Mouse (Mus musculus) erythroblast, embryonic 14.5 days (primary cell): ENCODE data around the gene Tmem135. TPM values are rescaled to one million over a fixed set of nuclear protein-coding genes. Genes with fewer than 3 reads are reported as not detected.

Experiments
- H3K27me3 ChIP-seq: 2 replicates; pipeline ENCODE4 v1.6.1; 2012; ENCODE audit warnings: inconsistent platforms; ENCODE audit not compliant: control insufficient read depth
- H3K36me3 ChIP-seq: 2 replicates; pipeline ENCODE4 v1.6.1; 2012; ENCODE audit warnings: mild to moderate bottlenecking, inconsistent platforms; ENCODE audit not compliant: control insufficient read depth
- H3K4me1 ChIP-seq: 2 replicates; pipeline ENCODE4 v1.6.1; 2012; ENCODE audit warnings: inconsistent platforms; ENCODE audit not compliant: control insufficient read depth
- H3K4me3 ChIP-seq: replicated peaks from 2 replicates; pipeline ENCODE3; 2012; ENCODE audit warnings: moderate library complexity, mild to moderate bottlenecking, inconsistent platforms
- H3K9me3 ChIP-seq: 2 replicates; pipeline ENCODE4 v1.6.1; 2012; ENCODE audit warnings: low read length, inconsistent platforms, mixed read lengths; ENCODE audit not compliant: control insufficient read depth
- GATA1 ChIP-seq: IDR thresholded peaks from 2 replicates; pipeline ENCODE4 v1.6.1; 2012; ENCODE audit warnings: low read length, inconsistent platforms, mixed read lengths
- TAL1 ChIP-seq: IDR thresholded peaks from 3 replicates; pipeline ENCODE4 v1.6.1; 2012; ENCODE audit warnings: low read length, inconsistent platforms, mixed read lengths
- polyA plus RNA-seq: library from polyadenylated mRNA; stranded (reverse); fragments of >175 nt; gene quantifications from 2 replicates; pipeline ENCODE4 v1.2.3, GENCODE M21; 2012

Gene Tmem135
- polyA plus RNA-seq, 1 experiment = 0.68 TPM

DNA sequence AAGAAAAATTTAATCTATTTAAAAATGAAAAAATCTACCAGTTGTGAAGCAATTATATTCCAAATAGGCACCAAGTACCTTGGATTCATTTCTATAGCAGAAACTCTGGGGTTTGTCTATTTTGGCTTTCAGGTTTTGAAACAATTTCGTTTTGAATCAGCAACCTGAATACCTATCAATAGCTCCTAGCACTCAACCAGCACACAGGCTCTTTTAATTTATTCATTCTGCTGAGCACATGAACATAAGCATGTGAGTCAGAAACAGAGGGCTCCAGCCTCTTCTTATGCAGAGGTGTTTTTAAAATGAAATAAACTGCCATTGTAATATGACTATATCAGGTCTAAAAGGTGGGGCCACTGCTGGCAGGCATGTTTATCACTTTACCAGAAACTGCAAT lies 231.0 kb downstream of the Tmem135 start:
- H3K36me3 ChIP-seq = no peaks in the 10 kb centered on the region
- no peaks in the 10 kb centered on the region for H3K9me3 ChIP-seq
- H3K27me3 ChIP-seq = no peaks in the 10 kb centered on the region
- H3K4me3 ChIP-seq = no peak overlapping the region
- TF ChIP-seq GATA1 = no peak
- TF ChIP-seq TAL1 = no peak
- no peaks in the 10 kb centered on the region for H3K4me1 ChIP-seq

DNA sequence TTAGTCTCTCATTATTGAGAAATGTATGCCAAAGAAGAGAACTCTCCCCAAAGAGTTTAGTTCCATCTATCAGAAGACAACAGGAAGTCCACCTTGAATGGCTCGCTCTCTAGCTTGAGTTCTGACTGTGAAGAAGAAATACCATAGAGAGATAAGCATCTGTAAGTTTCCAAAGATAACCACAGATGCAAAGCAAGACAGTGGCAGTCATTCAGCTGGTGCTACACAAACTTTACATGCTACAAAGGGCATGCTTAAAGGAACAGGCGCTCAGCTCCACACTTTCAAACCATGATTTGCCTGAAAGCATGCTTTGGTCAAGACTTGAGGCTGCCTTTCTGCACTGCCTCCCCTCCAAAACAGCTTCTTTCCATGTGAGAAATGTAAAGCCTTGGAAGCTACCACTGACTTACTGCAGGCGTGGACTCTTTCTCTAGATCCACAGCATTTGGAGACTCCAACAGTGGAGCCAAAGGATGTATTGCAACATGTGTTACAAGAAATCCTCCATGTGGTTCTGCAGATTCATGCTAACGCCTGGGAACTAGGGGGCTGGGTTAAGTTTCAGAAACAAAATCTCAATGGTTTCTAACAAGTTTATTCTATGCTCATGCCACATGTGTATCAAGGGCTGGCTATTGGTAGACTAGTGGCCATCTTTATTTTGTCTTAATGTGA lies 232.1 kb downstream of the Tmem135 start:
- no peaks in the 10 kb centered on the region for H3K36me3 ChIP-seq
- no peak overlapping the region for H3K4me3 ChIP-seq
- no peaks in the 10 kb centered on the region for H3K9me3 ChIP-seq
- TF ChIP-seq GATA1 (no peak), TAL1 (no peak)
- H3K27me3 ChIP-seq = no peaks in the 10 kb centered on the region
- no peaks in the 10 kb centered on the region for H3K4me1 ChIP-seq

DNA sequence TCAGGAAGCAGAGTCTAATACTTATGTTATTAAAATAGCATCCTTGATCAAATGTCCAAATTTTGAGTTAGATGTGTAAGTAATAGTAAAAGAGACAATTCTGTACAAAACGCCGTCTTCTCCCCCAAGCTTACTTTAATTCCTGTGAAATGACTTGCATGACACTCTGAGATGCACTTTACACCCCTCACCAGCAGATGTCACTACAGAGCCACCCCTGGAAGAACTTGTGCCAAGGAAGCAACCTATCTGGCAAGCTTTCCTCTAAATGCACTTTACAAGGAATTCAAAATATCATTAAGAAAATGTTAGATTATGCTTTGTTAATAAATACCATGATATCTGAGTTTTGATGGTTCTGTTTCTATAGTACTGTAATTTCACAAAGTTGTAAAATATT lies 235.4 kb downstream of the Tmem135 start:
- H3K9me3 ChIP-seq = no peaks in the 10 kb centered on the region
- H3K27me3 ChIP-seq = no peaks in the 10 kb centered on the region
- TF ChIP-seq TAL1 (no peak), GATA1 (no peak)
- no peak overlapping the region for H3K4me3 ChIP-seq
- H3K36me3 ChIP-seq = no peaks in the 10 kb centered on the region
- H3K4me1 ChIP-seq = peaks cover 4% of the 10 kb centered on the region

GRCm38 (mm10) chr7:89165528-89165927 lies 238.5 kb downstream of the Tmem135 start:
- TF ChIP-seq TAL1 = no peak
- no peak for TF ChIP-seq GATA1
- no peaks in the 10 kb centered on the region for H3K27me3 ChIP-seq
- no peaks in the 10 kb centered on the region for H3K36me3 ChIP-seq
- H3K9me3 ChIP-seq = no peaks in the 10 kb centered on the region
- H3K4me1 ChIP-seq = peaks cover 4% of the 10 kb centered on the region
- H3K4me3 ChIP-seq = no peak overlapping the region

- no peaks in the 10 kb centered on the region for H3K9me3 ChIP-seq
- H3K4me3 ChIP-seq = no peak overlapping the region
- H3K36me3 ChIP-seq = peaks cover 6% of the 10 kb centered on the region; the same call in 1 of the 2 replicates
- H3K4me1 ChIP-seq = peaks cover 4% of the 10 kb centered on the region
- H3K27me3 ChIP-seq = no peaks in the 10 kb centered on the region
- TF ChIP-seq TAL1 = no peak
- no peak for TF ChIP-seq GATA1
These were observed 242.2 kb downstream of the Tmem135 start for GRCm38 (mm10) chr7:89161610-89162378.

DNA sequence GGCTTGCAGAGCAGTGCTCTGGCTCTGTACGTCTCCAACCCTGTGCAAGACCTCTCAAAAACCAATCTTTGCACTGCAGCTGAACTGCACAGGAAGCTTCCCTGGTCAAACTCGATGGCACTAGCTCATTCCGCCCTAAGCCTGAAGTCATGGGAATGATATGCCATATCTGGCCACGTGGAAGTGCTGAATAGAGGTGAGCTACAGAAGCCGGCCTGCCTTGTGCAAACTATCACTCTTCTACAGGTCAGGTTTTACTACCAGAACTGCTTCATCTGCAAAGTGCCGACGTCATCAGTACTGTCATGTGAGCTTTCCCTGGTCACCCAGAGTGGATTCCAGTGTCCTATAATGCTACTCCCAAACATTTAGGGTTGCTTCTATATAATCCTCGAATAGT lies 246.7 kb downstream of the Tmem135 start:
- no peak for TF ChIP-seq GATA1
- no peak for TF ChIP-seq TAL1
- Histone ChIP-seq H3K4me3 (no peak overlapping the region), H3K36me3 (peaks cover 6% of the 10 kb centered on the region; the same call in 1 of the 2 replicates), H3K4me1 (no peaks in the 10 kb centered on the region), H3K27me3 (no peaks in the 10 kb centered on the region), H3K9me3 (no peaks in the 10 kb centered on the region)

GRCm38 (mm10) chr7:89156629-89157028 lies 247.4 kb downstream of the Tmem135 start:
- Histone ChIP-seq H3K9me3 (no peaks in the 10 kb centered on the region), H3K4me3 (no peak overlapping the region), H3K27me3 (no peaks in the 10 kb centered on the region), H3K36me3 (peaks cover 6% of the 10 kb centered on the region; the same call in 1 of the 2 replicates), H3K4me1 (no peaks in the 10 kb centered on the region)
- TF ChIP-seq GATA1 (no peak), TAL1 (no peak)

DNA sequence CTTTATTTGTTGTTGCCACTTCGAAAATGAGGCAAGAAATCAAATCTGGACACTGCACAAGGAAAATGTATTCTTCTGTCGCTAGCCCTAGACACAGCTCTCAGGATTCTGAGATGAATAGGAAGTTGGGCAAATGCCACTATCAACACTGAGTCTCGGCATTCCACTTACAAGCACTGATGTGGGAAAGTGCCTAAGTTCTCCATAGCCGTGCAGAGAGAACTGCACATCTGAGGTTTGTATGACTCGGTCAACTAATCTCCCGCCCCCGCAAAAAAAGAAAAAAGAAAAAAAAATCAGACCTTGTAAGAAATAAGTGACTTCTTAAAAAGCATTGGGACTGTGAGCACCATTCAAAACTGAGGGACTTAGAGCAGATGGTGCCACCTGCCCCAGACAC lies 248.3 kb downstream of the Tmem135 start:
- TF ChIP-seq TAL1 (no peak), GATA1 (no peak)
- no peaks in the 10 kb centered on the region for H3K27me3 ChIP-seq
- H3K36me3 ChIP-seq = peaks cover 8% of the 10 kb centered on the region; the same call in 1 of the 2 replicates
- no peaks in the 10 kb centered on the region for H3K9me3 ChIP-seq
- no peak overlapping the region for H3K4me3 ChIP-seq
- no peaks in the 10 kb centered on the region for H3K4me1 ChIP-seq

GRCm38 (mm10) chr7:89155223-89155622 lies 248.8 kb downstream of the Tmem135 start:
- no peaks in the 10 kb centered on the region for H3K27me3 ChIP-seq
- peaks cover 8% of the 10 kb centered on the region; the same call in 1 of the 2 replicates for H3K36me3 ChIP-seq
- H3K4me3 ChIP-seq = no peak overlapping the region
- no peaks in the 10 kb centered on the region for H3K9me3 ChIP-seq
- no peaks in the 10 kb centered on the region for H3K4me1 ChIP-seq
- TF ChIP-seq GATA1 = no peak
- TF ChIP-seq TAL1 = no peak
